ENCODE assay signal across 16 mouse cellular contexts in the genomic region with DNA sequence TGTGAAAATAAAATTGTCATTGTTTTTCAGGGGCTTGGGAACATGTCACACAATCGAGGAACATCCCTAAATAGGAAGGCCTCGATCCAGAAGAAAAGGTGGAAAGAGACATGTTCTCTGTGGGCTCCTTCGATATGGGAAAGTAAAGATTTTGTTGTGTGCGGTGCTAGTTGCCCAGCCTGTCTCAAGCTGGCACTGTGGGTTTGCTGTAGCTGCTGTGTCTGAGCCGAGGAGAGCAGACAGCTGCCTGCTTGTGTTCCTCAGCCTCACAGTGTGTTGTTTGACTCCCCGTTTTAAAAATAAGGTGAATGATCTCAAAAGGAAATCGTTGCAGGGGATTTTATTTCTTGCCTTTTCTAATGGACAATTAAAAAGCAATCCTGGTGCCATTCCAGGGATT.
A peak's percentile ranks its signal among the peaks of the same experiment; 100 is the strongest.
DNase-seq lines count a peak whose midpoint lies in the region; ATAC-seq and TF ChIP-seq lines count a peak whose summit lies in the region.
"Had no signal": no experiment of that assay in that cellular context is flagged by ENCODE, and none has a peak within 500 bp of the region (broad histone marks: within the 10 kb centered on the region; RNA-seq: fewer than 3 reads in every experiment).

No protein-coding gene starts in this region.

- peak; percentile 51 for TF ChIP-seq CTCF in hindbrain, postnatal 0 days (IDR thresholded peaks at IDR 0.05; ENCODE audit: low read depth)
- TF ChIP-seq CTCF in cortical plate, adult 2 months (IDR thresholded peaks at IDR 0.05; ENCODE audit: extremely low read depth, insufficient read depth, low read length), result peak; percentile 38; the same call in 1 of the 2 replicates
- TF ChIP-seq CTCF in forebrain, postnatal 0 days (IDR thresholded peaks at IDR 0.05; ENCODE audit: low read depth), result peak; percentile 36

- no peaks in the 10 kb centered on the region for H3K9me3 ChIP-seq in hindbrain, postnatal 0 days (ENCODE audit: low read length)
- no peaks in the 10 kb centered on the region for H3K9me3 ChIP-seq in hindbrain, embryonic 11.5 days (ENCODE audit: control insufficient read depth, low read length)
- no peaks in the 10 kb centered on the region for H3K9me3 ChIP-seq in forebrain, postnatal 0 days (ENCODE audit: low read length)
- no peaks in the 10 kb centered on the region for H3K9me3 ChIP-seq in neural tube, embryonic 15.5 days (replicated peaks)
- H3K9me3 ChIP-seq: embryonic facial prominence, embryonic 12.5 days; kidney, embryonic 15.5 days had no signal

- H3K4me2 ChIP-seq in hindbrain, postnatal 0 days (ENCODE audit: low read depth, low read length), result peak overlapping the region; percentile 38; the same call in 1 of the 2 replicates
- no peak overlapping the region for H3K4me2 ChIP-seq in hindbrain, embryonic 11.5 days (replicated peaks; ENCODE audit: low read depth, low read length)
- H3K4me2 ChIP-seq in forebrain, postnatal 0 days (ENCODE audit: low read depth), result no peak overlapping the region
- peak overlapping the region; percentile 21; the same call in 1 of the 2 replicates for H3K4me2 ChIP-seq in neural tube, embryonic 15.5 days
- H3K4me2 ChIP-seq: embryonic facial prominence, embryonic 12.5 days; kidney, embryonic 15.5 days had no signal

- ATAC-seq in hindbrain, postnatal 0 days, result peak; percentile 47; the same call in 1 of the 2 replicates
- ATAC-seq in hindbrain, embryonic 11.5 days (ENCODE audit: low FRiP score), result no peak
- ATAC-seq in forebrain, postnatal 0 days, result peak; percentile 82
- peak; percentile 77; the same call in 1 of the 2 replicates for ATAC-seq in neural tube, embryonic 15.5 days (ENCODE audit: low FRiP score)

- DNase-seq in hindbrain, postnatal 0 days (ENCODE audit: low spot score), result peak; percentile 58
- no peak for DNase-seq in hindbrain, embryonic 11.5 days (ENCODE audit: low spot score)
- DNase-seq in forebrain, postnatal 0 days, result peak; percentile 69
- no peak for DNase-seq in Muller cell, postnatal 12 days (ENCODE audit: inconsistent ontology term)
- DNase-seq in kidney, postnatal 36 days, result no peak
- DNase-seq: adrenal gland, postnatal 25 days; cerebellum, adult 11-12 months; heart, postnatal 4 days had no signal

- H3K36me3 ChIP-seq in hindbrain, postnatal 0 days (ENCODE audit: insufficient read depth, low read length), result no peaks in the 10 kb centered on the region
- no peaks in the 10 kb centered on the region for H3K36me3 ChIP-seq in hindbrain, embryonic 11.5 days (ENCODE audit: control insufficient read depth, insufficient read depth, low read length)
- H3K36me3 ChIP-seq in forebrain, postnatal 0 days (ENCODE audit: insufficient read depth), result no peaks in the 10 kb centered on the region
- H3K36me3 ChIP-seq in neural tube, embryonic 15.5 days, result no peaks in the 10 kb centered on the region
- H3K36me3 ChIP-seq: embryonic facial prominence, embryonic 12.5 days; kidney, embryonic 15.5 days had no signal

- TF ChIP-seq POLR2A in cortical plate, adult 2 months (IDR thresholded peaks at IDR 0.05; ENCODE audit: extremely low read depth, insufficient read depth, low read length), result no peak

- H3K4me3 ChIP-seq in hindbrain, postnatal 0 days (ENCODE audit: low read length), result no peak overlapping the region
- H3K4me3 ChIP-seq in hindbrain, embryonic 11.5 days (ENCODE audit: low read depth, low read length), result no peak overlapping the region
- no peak overlapping the region for H3K4me3 ChIP-seq in cortical plate, adult 2 months (ENCODE audit: insufficient read depth, low read length)
- no peak overlapping the region for H3K4me3 ChIP-seq in forebrain, postnatal 0 days (ENCODE audit: low read depth, low read length)
- H3K4me3 ChIP-seq in neural tube, embryonic 15.5 days (replicated peaks), result no peak overlapping the region
- H3K4me3 ChIP-seq: embryonic facial prominence, embryonic 12.5 days; kidney, embryonic 15.5 days; left cerebral cortex, adult 2 months had no signal

- H3K9ac ChIP-seq in hindbrain, postnatal 0 days (replicated peaks; ENCODE audit: low read length), result 0 out of 2 replicates have a peak overlapping the region, but pooled peaks have one; percentile 21
- H3K9ac ChIP-seq in hindbrain, embryonic 11.5 days (ENCODE audit: low read depth, low read length), result no peak overlapping the region
- no peak overlapping the region for H3K9ac ChIP-seq in forebrain, postnatal 0 days
- no peak overlapping the region for H3K9ac ChIP-seq in neural tube, embryonic 15.5 days (replicated peaks)
- H3K9ac ChIP-seq: embryonic facial prominence, embryonic 12.5 days; kidney, embryonic 15.5 days; liver, embryonic 14.5 days had no signal

- no peaks in the 10 kb centered on the region for H3K27me3 ChIP-seq in hindbrain, postnatal 0 days (ENCODE audit: insufficient read depth, low read length)
- H3K27me3 ChIP-seq in hindbrain, embryonic 11.5 days (ENCODE audit: control insufficient read depth, insufficient read depth, low read length), result no peaks in the 10 kb centered on the region
- H3K27me3 ChIP-seq in forebrain, postnatal 0 days (ENCODE audit: insufficient read depth, low read length), result no peaks in the 10 kb centered on the region
- no peaks in the 10 kb centered on the region for H3K27me3 ChIP-seq in neural tube, embryonic 15.5 days (replicated peaks)
- H3K27me3 ChIP-seq: CH12.LX; embryonic facial prominence, embryonic 12.5 days; kidney, embryonic 15.5 days had no signal

- 0 out of 2 replicates have a peak, but pooled peaks cover 5% of the 10 kb centered on the region for H3K4me1 ChIP-seq in hindbrain, postnatal 0 days (ENCODE audit: insufficient read depth, low read length)
- 0 out of 2 replicates have a peak, but pooled peaks cover 2% of the 10 kb centered on the region for H3K4me1 ChIP-seq in hindbrain, embryonic 11.5 days (replicated peaks; ENCODE audit: control insufficient read depth, insufficient read depth, low read length)
- H3K4me1 ChIP-seq in cortical plate, adult 2 months (ENCODE audit: control insufficient read depth, insufficient read depth, low read length), result peaks cover 2% of the 10 kb centered on the region; the same call in 1 of the 2 replicates
- H3K4me1 ChIP-seq in forebrain, postnatal 0 days (ENCODE audit: insufficient read depth), result no peaks in the 10 kb centered on the region
- H3K4me1 ChIP-seq in neural tube, embryonic 15.5 days, result peaks cover 7% of the 10 kb centered on the region; the same call in 1 of the 2 replicates

- H3K27ac ChIP-seq in hindbrain, postnatal 0 days, result no peak overlapping the region
- H3K27ac ChIP-seq in hindbrain, embryonic 11.5 days (ENCODE audit: low read depth, low read length), result no peak overlapping the region
- H3K27ac ChIP-seq in cortical plate, adult 2 months (ENCODE audit: insufficient read depth, low read length), result no peak overlapping the region
- H3K27ac ChIP-seq in forebrain, postnatal 0 days (ENCODE audit: low read depth, low read length), result no peak overlapping the region
- no peak overlapping the region for H3K27ac ChIP-seq in neural tube, embryonic 15.5 days (replicated peaks)
- H3K27ac ChIP-seq: embryonic facial prominence, embryonic 12.5 days; kidney, embryonic 15.5 days; left cerebral cortex, adult 2 months; liver, embryonic 14.5 days; stomach, postnatal 0 days had no signal

- 27% methylated on average over 7 of the region's 7 CpGs for WGBS in hindbrain, postnatal 0 days
- 75% methylated on average over 7 of the region's 7 CpGs for WGBS in hindbrain, embryonic 11.5 days
- WGBS in forebrain, postnatal 0 days, result 24% methylated on average over 7 of the region's 7 CpGs
- 32% methylated on average over 7 of the region's 7 CpGs for WGBS in neural tube, embryonic 15.5 days

Comparison
In these comparisons a context has a peak if more than half of its experiments do, and no peak if none do; other contexts are left out.
1. DNase-seq: peak in hindbrain, postnatal 0 days (single experiment) and forebrain, postnatal 0 days (single experiment); none in hindbrain, embryonic 11.5 days (single experiment), Muller cell, postnatal 12 days (single experiment) and kidney, postnatal 36 days (0 of 2).
2. H3K4me2 ChIP-seq: peak in hindbrain, postnatal 0 days (single experiment) and neural tube, embryonic 15.5 days (single experiment); none in hindbrain, embryonic 11.5 days (single experiment) and forebrain, postnatal 0 days (single experiment).
3. Peak in every context shown above with its lines, with median percentiles within 50 percentile points of each other: CTCF ChIP-seq.